Mouse (Mus musculus): ENCODE data around the gene Apool. TPM values are rescaled to one million over a fixed set of nuclear protein-coding genes. Genes with fewer than 3 reads are reported as not detected.
"Not testable (repeated sequence)": the region's sequence is repeated elsewhere in the genome, so short reads cannot be mapped to it uniquely, and the experiment has no call there.

The Apool gene
- polyA plus RNA-seq, 1 experiment = 5.2 TPM

GRCm38 (mm10) chrX:112347467-112348394 is 36.6 kb downstream of the Apool start:
- H3K4me1 ChIP-seq (replicated peaks; ENCODE audit: control insufficient read depth, insufficient read depth, low read length) = no peaks in the 10 kb centered on the region
- H3K27ac ChIP-seq (ENCODE audit: control insufficient read depth, insufficient read depth, low read length) = no peak overlapping the region
- no peaks in the 10 kb centered on the region for H3K27me3 ChIP-seq (ENCODE audit: control insufficient read depth, insufficient read depth, low read length)
- WGBS = 91% methylated on average over 4 of the region's 4 CpGs
- no peak overlapping the region for H3K4me3 ChIP-seq (ENCODE audit: control insufficient read depth, insufficient read depth, low read length)
- H3K36me3 ChIP-seq (ENCODE audit: control insufficient read depth, insufficient read depth, low read length) = no peaks in the 10 kb centered on the region
- TF ChIP-seq CTCF (IDR thresholded peaks at IDR 0.05; ENCODE audit: borderline replicate concordance, control insufficient read depth, extremely low read depth, insufficient read depth, low read length, poor library complexity) = no peak
- no peak for TF ChIP-seq POLR2A (IDR thresholded peaks at IDR 0.05; ENCODE audit: control insufficient read depth, extremely low read depth, insufficient read depth, low read length, poor library complexity)
- DNase-seq = no peak

- DNase-seq = peak; percentile 1
Measured at GRCm38 (mm10) chrX:112348395-112348791, 37.3 kb downstream of the Apool start.

GRCm38 (mm10) chrX:112368426-112368825 is 57.3 kb downstream of the Apool start:
- no peak overlapping the region for H3K27ac ChIP-seq (ENCODE audit: control insufficient read depth, insufficient read depth, low read length)
- 57% methylated on average over 4 of the region's 4 CpGs for WGBS
- DNase-seq = no peak
- no peaks in the 10 kb centered on the region for H3K27me3 ChIP-seq (ENCODE audit: control insufficient read depth, insufficient read depth, low read length)
- H3K4me3 ChIP-seq (ENCODE audit: control insufficient read depth, insufficient read depth, low read length) = no peak overlapping the region
- H3K36me3 ChIP-seq (ENCODE audit: control insufficient read depth, insufficient read depth, low read length) = no peaks in the 10 kb centered on the region
- no peaks in the 10 kb centered on the region for H3K4me1 ChIP-seq (replicated peaks; ENCODE audit: control insufficient read depth, insufficient read depth, low read length)
- TF ChIP-seq CTCF (IDR thresholded peaks at IDR 0.05; ENCODE audit: borderline replicate concordance, control insufficient read depth, extremely low read depth, insufficient read depth, low read length, poor library complexity) (no peak), POLR2A (IDR thresholded peaks at IDR 0.05; ENCODE audit: control insufficient read depth, extremely low read depth, insufficient read depth, low read length, poor library complexity) (no peak)

More at GRCm38 (mm10) chrX:112348395-112348791, 37.3 kb downstream of the Apool start:
- no peak overlapping the region for H3K27ac ChIP-seq (ENCODE audit: control insufficient read depth, insufficient read depth, low read length)
- no peak overlapping the region for H3K4me3 ChIP-seq (ENCODE audit: control insufficient read depth, insufficient read depth, low read length)
- WGBS = 78% methylated on average over 3 of the region's 3 CpGs
- H3K36me3 ChIP-seq (ENCODE audit: control insufficient read depth, insufficient read depth, low read length) = no peaks in the 10 kb centered on the region
- H3K4me1 ChIP-seq (replicated peaks; ENCODE audit: control insufficient read depth, insufficient read depth, low read length) = no peaks in the 10 kb centered on the region
- H3K27me3 ChIP-seq (ENCODE audit: control insufficient read depth, insufficient read depth, low read length) = no peaks in the 10 kb centered on the region
- TF ChIP-seq CTCF (IDR thresholded peaks at IDR 0.05; ENCODE audit: borderline replicate concordance, control insufficient read depth, extremely low read depth, insufficient read depth, low read length, poor library complexity) (no peak), POLR2A (IDR thresholded peaks at IDR 0.05; ENCODE audit: control insufficient read depth, extremely low read depth, insufficient read depth, low read length, poor library complexity) (no peak)

- not testable (repeated sequence) for H3K4me3 ChIP-seq (ENCODE audit: control insufficient read depth, insufficient read depth, low read length); H3K27me3 ChIP-seq (ENCODE audit: control insufficient read depth, insufficient read depth, low read length); H3K27ac ChIP-seq (ENCODE audit: control insufficient read depth, insufficient read depth, low read length); H3K4me1 ChIP-seq (replicated peaks; ENCODE audit: control insufficient read depth, insufficient read depth, low read length); H3K36me3 ChIP-seq (ENCODE audit: control insufficient read depth, insufficient read depth, low read length)
- peak; percentile 28 for DNase-seq
- WGBS = 91% methylated on average over 5 of the region's 5 CpGs
Measured at GRCm38 (mm10) chrX:112370577-112371410, 59.7 kb downstream of the Apool start.

- DNase-seq = no peak
- Histone ChIP-seq H3K36me3 (ENCODE audit: control insufficient read depth, insufficient read depth, low read length) (no peaks in the 10 kb centered on the region), H3K27me3 (ENCODE audit: control insufficient read depth, insufficient read depth, low read length) (no peaks in the 10 kb centered on the region), H3K4me3 (ENCODE audit: control insufficient read depth, insufficient read depth, low read length) (no peak within 1 kb of the TSS), H3K27ac (ENCODE audit: control insufficient read depth, insufficient read depth, low read length) (no peak within 1 kb of the TSS), H3K4me1 (replicated peaks; ENCODE audit: control insufficient read depth, insufficient read depth, low read length) (no peaks in the 10 kb centered on the region)
- TF ChIP-seq POLR2A (IDR thresholded peaks at IDR 0.05; ENCODE audit: control insufficient read depth, extremely low read depth, insufficient read depth, low read length, poor library complexity) = no peak
- no peak for TF ChIP-seq CTCF (IDR thresholded peaks at IDR 0.05; ENCODE audit: borderline replicate concordance, control insufficient read depth, extremely low read depth, insufficient read depth, low read length, poor library complexity)
- WGBS = 92% methylated on average over 3 of the region's 3 CpGs
Measured at GRCm38 (mm10) chrX:112406679-112407078, 95.5 kb downstream of the Apool start, which contains the start of gene Satl1. Gene Satl1, minus strand, starts transcription at chrX:112406779.

- TF ChIP-seq POLR2A (IDR thresholded peaks at IDR 0.05; ENCODE audit: control insufficient read depth, extremely low read depth, insufficient read depth, low read length, poor library complexity) (no peak), CTCF (IDR thresholded peaks at IDR 0.05; ENCODE audit: borderline replicate concordance, control insufficient read depth, extremely low read depth, insufficient read depth, low read length, poor library complexity) (no peak)
- no peaks in the 10 kb centered on the region for H3K36me3 ChIP-seq (ENCODE audit: control insufficient read depth, insufficient read depth, low read length)
- no peak overlapping the region for H3K27ac ChIP-seq (ENCODE audit: control insufficient read depth, insufficient read depth, low read length)
- WGBS = 85% methylated on average over 2 of the region's 2 CpGs
- no peak overlapping the region for H3K4me3 ChIP-seq (ENCODE audit: control insufficient read depth, insufficient read depth, low read length)
- DNase-seq = no peak
- no peaks in the 10 kb centered on the region for H3K27me3 ChIP-seq (ENCODE audit: control insufficient read depth, insufficient read depth, low read length)
- no peaks in the 10 kb centered on the region for H3K4me1 ChIP-seq (replicated peaks; ENCODE audit: control insufficient read depth, insufficient read depth, low read length)
Measured at GRCm38 (mm10) chrX:112412309-112412708, 101.2 kb downstream of the Apool start.

Other genes starting within 250 kb of the Apool start
- not detected in 2 replicates for gene 4933403O08Rik, start 72.3 kb upstream of the Apool start, polyA plus RNA-seq (2012; rRNA removed)
- not detected in 2 replicates for gene Satl1, start 95.4 kb downstream of the Apool start, polyA plus RNA-seq (2012; rRNA removed)
- not detected in 2 replicates for gene 2010106E10Rik, start 183.9 kb downstream of the Apool start, polyA plus RNA-seq (2012; rRNA removed)